Mouse (Mus musculus) lung, embryonic 16.5 days (tissue): ENCODE measurements around the gene Oxsr1. TPM values are rescaled to one million over a fixed set of nuclear protein-coding genes. Genes with fewer than 3 reads are reported as not detected.
"Not testable (repeated sequence)": the region's sequence is repeated elsewhere in the genome, so short reads cannot be mapped to it uniquely, and the experiment has no call there.

ENCODE experiments used
- ATAC-seq: fragments of 200-750 bp; cut with Nextera tagmentation; 2 replicates; pipeline ENCODE4 v1.8.0; 2017; ENCODE audit warnings: low read depth, mild to moderate bottlenecking, moderate library complexity
- H3K27ac ChIP-seq: fragments of 300-500 bp; sonication (generic); 2 replicates; pipeline ENCODE4 v1.5.1; 2014; ENCODE audit warnings: mild to moderate bottlenecking, control low read depth, low read length
- H3K27me3 ChIP-seq: fragments of 300-500 bp; sonication (generic); 2 replicates; pipeline ENCODE4 v1.6.1; 2014; ENCODE audit warnings: low read depth, low read length, mixed read lengths; ENCODE audit not compliant: control insufficient read depth, insufficient read depth
- H3K36me3 ChIP-seq: fragments of 300-500 bp; sonication (generic); 2 replicates; pipeline ENCODE4 v1.6.1; 2014; ENCODE audit warnings: low read length; ENCODE audit not compliant: control insufficient read depth, insufficient read depth
- H3K4me1 ChIP-seq: fragments of 300-500 bp; sonication (generic); replicated peaks from 2 replicates; pipeline ENCODE4 v1.6.1; 2014; ENCODE audit warnings: low read length, mixed read lengths; ENCODE audit not compliant: control insufficient read depth, insufficient read depth
- H3K4me2 ChIP-seq: fragments of 300-500 bp; sonication (generic); 2 replicates; pipeline ENCODE4 v1.6.1; 2014; ENCODE audit warnings: low read depth, low read length, control low read depth
- H3K4me3 ChIP-seq: fragments of 300-500 bp; sonication (generic); 2 replicates; pipeline ENCODE4 v1.5.1; 2014; ENCODE audit warnings: mild to moderate bottlenecking, low read length, control low read depth
- H3K9ac ChIP-seq: fragments of 300-500 bp; sonication (generic); 2 replicates; pipeline ENCODE4 v1.6.1; 2014; ENCODE audit warnings: low read length, control low read depth
- H3K9me3 ChIP-seq: fragments of 300-500 bp; sonication (generic); 2 replicates; pipeline ENCODE4 v1.6.1; 2016; ENCODE audit warnings: low read length; ENCODE audit not compliant: control insufficient read depth
- WGBS: fragments of 180-500 bp; shearing (Covaris S2); extraction: QIAGEN DNeasy Blood & Tissue Kit; methylation state at CpG from one replicate; pipeline ENCODE4 v1.1.7; 2014; 5-methylcytosine and 5-hydroxymethylcytosine counted together
- polyA plus RNA-seq: library from polyadenylated mRNA; unstranded; fragments of >200 nt; fragmentation: Nextera tagmentation; extraction: Ambion mirVana; gene quantifications from 2 replicates; pipeline ENCODE4 v1.2.1, GENCODE M21; 2015

Oxsr1 gene
- polyA plus RNA-seq, 1 experiment from 2014 or later, result 9.3 TPM

DNA sequence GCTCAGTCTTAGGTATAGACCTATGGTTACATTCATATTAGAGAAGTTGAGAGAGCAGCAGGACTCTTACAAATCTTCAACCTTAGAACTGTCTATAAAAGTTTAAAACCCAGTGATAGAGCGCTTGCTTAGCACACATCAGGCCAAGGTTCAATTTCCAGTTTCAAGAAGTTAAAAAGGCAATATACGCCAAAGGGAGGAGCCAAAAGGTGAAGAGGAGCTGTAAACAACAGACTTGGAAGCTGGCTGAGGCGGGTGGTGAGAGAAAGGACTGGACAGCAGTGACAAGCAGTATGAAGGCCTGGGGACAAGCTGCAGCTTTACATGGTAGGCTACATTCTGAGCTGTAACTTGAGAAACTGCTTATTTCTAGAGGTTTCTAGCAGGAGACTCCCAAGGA lies 23.7 kb downstream of the Oxsr1 start:
- Histone ChIP-seq H3K36me3 (peaks cover 6% of the 10 kb centered on the region), H3K27me3 (no peaks in the 10 kb centered on the region), H3K9ac (no peak overlapping the region), H3K4me2 (no peak overlapping the region), H3K9me3 (no peaks in the 10 kb centered on the region), H3K27ac (no peak overlapping the region), H3K4me3 (no peak overlapping the region), H3K4me1 (no peaks in the 10 kb centered on the region)
- ATAC-seq, result no peak
- WGBS, result 71% methylated on average over 3 of the region's 3 CpGs

GRCm38 (mm10) chr9:119297696-119298095 lies 24.5 kb downstream of the Oxsr1 start:
- H3K9ac ChIP-seq, result no peak overlapping the region
- WGBS, result 78% methylated on average over 6 of the region's 6 CpGs
- ATAC-seq, result no peak

GRCm38 (mm10) chr9:119290791-119291190 lies 31.4 kb downstream of the Oxsr1 start:
- H3K4me3 ChIP-seq, result no peak overlapping the region
- no peak for ATAC-seq
- 85% methylated on average over 3 of the region's 3 CpGs for whole genome bisulfite sequencing

More at GRCm38 (mm10) chr9:119297696-119298095, 24.5 kb downstream of the Oxsr1 start:
- H3K4me2 ChIP-seq, result no peak overlapping the region
- H3K4me3 ChIP-seq, result no peak overlapping the region
- no peaks in the 10 kb centered on the region for H3K9me3 ChIP-seq
- H3K27me3 ChIP-seq, result no peaks in the 10 kb centered on the region
- peaks cover 6% of the 10 kb centered on the region for H3K36me3 ChIP-seq
- H3K27ac ChIP-seq, result no peak overlapping the region
- no peaks in the 10 kb centered on the region for H3K4me1 ChIP-seq

DNA sequence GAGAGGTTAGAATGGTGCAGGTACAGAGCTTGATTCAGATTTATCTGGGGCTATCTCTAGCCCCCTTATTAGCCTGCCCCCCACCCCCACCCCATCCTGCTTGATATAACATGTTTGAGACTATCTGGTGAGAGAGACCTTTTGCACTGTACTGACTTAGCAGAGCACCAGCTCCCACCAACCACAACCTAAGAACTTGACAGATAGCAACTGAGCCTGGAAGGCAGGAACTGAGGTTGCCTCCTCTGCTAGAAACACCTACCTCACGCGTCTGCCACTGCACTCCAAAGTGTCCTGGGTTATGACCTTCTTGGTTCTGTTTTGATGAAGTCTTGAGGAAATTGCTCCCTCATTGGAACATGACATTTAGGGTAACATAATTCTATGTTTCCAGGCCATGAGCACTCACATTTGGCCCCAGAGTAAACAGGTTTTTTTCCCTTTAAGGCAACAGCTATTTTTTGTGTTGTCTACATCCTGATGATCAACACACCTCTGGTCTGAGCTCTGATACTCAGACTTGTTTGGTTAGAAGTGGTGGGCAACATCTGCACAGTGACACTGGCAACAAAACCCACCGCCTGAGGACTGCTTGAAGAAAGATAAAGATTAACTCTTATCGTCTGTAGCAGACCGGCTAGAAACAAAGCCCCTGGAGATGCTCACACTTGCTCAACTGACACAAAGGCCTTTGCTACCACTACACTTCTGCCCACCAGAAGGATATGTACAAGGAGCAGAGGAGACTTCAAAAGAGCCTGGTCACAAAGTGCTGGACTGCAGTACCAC lies 41.1 kb downstream of the Oxsr1 start:
- 75% methylated on average over 5 of the region's 5 CpGs for WGBS
- ATAC-seq, result no peak

More at GRCm38 (mm10) chr9:119290791-119291190, 31.4 kb downstream of the Oxsr1 start:
- H3K27me3 ChIP-seq, result no peaks in the 10 kb centered on the region
- H3K36me3 ChIP-seq, result no peaks in the 10 kb centered on the region; the same call in 1 of the 2 replicates
- H3K4me1 ChIP-seq, result no peaks in the 10 kb centered on the region
- H3K27ac ChIP-seq, result no peak overlapping the region
- H3K9ac ChIP-seq, result no peak overlapping the region
- no peaks in the 10 kb centered on the region for H3K9me3 ChIP-seq
- H3K4me2 ChIP-seq, result no peak overlapping the region

DNA sequence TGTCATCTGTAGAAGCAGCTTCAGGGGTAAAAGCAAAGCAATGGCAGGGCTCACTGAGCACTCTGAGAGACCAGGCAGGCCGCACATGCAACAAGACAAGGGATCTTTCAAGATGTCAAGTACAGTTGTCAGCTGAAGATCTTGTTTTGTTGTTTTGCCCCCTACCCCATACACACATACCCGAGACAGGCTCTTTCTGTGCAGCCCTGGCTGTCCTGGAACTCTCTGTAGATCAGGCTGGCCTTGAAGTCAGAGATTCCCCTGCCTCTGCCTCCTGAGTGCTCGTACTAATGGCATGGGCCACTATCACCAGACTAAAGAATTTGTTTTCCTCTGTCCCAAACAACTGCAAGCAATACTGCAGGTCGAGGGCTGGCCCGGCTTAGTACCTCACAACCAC lies 44.2 kb downstream of the Oxsr1 start:
- no peaks in the 10 kb centered on the region for H3K9me3 ChIP-seq
- ATAC-seq, result no peak
- H3K4me1 ChIP-seq, result no peaks in the 10 kb centered on the region

More for the DNA sequence above, 41.1 kb downstream of the Oxsr1 start:
- Histone ChIP-seq H3K4me2 (no peak overlapping the region), H3K4me1 (no peaks in the 10 kb centered on the region), H3K4me3 (no peak overlapping the region), H3K9ac (no peak overlapping the region), H3K36me3 (peaks cover 2% of the 10 kb centered on the region; the same call in 1 of the 2 replicates), H3K27me3 (no peaks in the 10 kb centered on the region), H3K9me3 (no peaks in the 10 kb centered on the region), H3K27ac (no peak overlapping the region)

DNA sequence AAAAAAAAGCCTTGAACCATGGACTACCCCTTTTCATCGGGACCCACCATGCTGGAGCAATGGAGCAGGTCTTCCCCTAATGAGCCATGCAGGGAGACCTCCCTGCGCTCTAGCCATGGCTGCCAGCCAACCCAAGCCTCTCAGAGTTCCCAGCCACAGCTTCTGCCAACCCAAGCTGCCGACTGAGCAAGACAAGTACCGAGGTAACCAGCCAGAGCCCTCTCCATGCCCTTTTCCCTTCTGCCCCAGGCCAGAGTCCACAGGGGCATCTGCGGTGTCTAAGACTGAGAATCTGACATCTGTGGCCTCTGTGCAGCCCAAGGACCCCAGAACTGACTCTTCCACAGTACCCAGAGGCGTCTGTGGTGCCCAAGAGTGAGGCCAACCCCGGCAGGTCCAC lies 45.9 kb downstream of the Oxsr1 start:
- Histone ChIP-seq H3K27me3 (no peaks in the 10 kb centered on the region), H3K27ac (no peak overlapping the region), H3K9ac (no peak overlapping the region), H3K4me3 (no peak overlapping the region), H3K4me1 (no peaks in the 10 kb centered on the region), H3K9me3 (no peaks in the 10 kb centered on the region), H3K36me3 (no peaks in the 10 kb centered on the region; the same call in 1 of the 2 replicates), H3K4me2 (no peak overlapping the region)
- WGBS, result 76% methylated on average over 7 of the region's 7 CpGs
- no peak for ATAC-seq

More for the DNA sequence above, 44.2 kb downstream of the Oxsr1 start:
- no peak overlapping the region for H3K4me3 ChIP-seq
- no peaks in the 10 kb centered on the region; the same call in 1 of the 2 replicates for H3K36me3 ChIP-seq
- no peak overlapping the region for H3K4me2 ChIP-seq
- no peak overlapping the region for H3K27ac ChIP-seq
- H3K9ac ChIP-seq, result no peak overlapping the region
- H3K27me3 ChIP-seq, result no peaks in the 10 kb centered on the region
- WGBS, result 92% methylated on average over 5 of the region's 5 CpGs

DNA sequence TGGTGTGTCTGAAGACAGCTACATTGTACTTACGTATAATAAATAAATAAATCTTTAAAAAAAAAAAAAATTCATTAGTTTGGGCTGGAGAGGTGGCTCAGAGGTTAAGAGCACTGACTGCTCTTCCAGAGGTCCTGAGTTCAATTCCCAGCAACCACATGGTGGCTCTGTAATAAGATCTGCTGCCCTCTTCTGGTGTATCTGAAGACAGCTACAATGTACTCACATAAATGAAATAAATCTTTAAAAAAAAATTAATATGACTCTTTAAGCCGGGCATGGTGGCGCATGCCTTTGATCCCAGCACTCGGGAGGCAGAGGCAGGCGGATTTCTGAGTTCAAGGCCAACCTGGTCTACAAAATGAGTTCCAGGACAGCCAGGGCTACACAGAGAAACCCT lies 47.4 kb downstream of the Oxsr1 start:
- H3K4me1 ChIP-seq, H3K27me3 ChIP-seq, H3K27ac ChIP-seq, H3K4me2 ChIP-seq, H3K9me3 ChIP-seq, H3K36me3 ChIP-seq, H3K9ac ChIP-seq, H3K4me3 ChIP-seq, ATAC-seq: not testable (repeated sequence)
- 86% methylated on average over 5 of the region's 5 CpGs for WGBS

DNA sequence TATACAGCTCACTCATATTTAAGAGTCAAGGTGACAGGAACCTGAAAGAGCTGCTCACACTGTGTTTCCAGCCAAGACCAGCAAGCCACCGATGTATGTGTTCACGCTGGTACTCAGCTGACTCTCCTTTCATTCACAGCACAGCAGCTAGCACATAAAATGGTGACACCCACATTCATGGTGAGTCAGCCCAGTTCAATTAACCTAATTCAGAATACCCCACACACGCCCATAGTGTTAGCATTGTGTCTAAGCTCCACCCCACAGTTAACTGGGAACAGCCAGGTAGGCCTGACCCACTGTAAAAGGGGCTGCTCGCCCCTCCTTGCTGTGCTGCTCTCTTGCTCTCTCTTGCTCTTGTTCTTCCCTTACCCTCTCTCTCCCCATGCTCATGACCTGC lies 50.7 kb downstream of the Oxsr1 start:
- no peaks in the 10 kb centered on the region for H3K27me3 ChIP-seq
- H3K36me3 ChIP-seq, result peaks cover 1% of the 10 kb centered on the region
- no peaks in the 10 kb centered on the region for H3K4me1 ChIP-seq
- H3K27ac ChIP-seq, result no peak overlapping the region
- H3K9ac ChIP-seq, result no peak overlapping the region
- 85% methylated on average over 4 of the region's 4 CpGs for WGBS
- no peak overlapping the region for H3K4me2 ChIP-seq
- no peak overlapping the region for H3K4me3 ChIP-seq
- ATAC-seq, result no peak
- H3K9me3 ChIP-seq, result no peaks in the 10 kb centered on the region

DNA sequence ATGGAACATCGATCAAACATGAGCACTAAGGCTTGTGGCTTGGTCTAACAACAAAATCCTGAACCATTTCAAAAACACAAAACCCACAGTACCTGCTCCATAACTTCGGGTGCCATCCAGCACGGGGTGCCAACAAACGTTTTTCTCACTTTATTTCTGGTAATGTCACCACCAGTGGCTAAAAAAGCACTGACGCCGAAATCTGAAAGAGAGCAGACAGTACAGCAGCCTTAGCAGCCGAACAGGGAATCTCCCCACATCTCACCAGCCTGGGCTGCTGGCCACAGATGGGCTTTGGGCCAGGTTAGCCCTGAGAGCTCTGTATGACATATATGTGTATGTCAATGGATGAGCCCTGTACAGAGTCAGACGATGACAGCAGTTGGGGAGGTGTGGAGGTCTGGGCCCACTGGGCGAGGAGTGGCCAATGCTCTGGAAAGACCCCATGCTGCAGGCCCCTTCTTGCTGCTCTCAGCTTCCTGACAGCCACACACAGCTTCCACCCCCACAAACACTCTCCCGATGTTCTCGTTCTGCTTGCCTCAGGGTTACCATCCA lies 53.6 kb downstream of the Oxsr1 start:
- 94% methylated on average over 11 of the region's 11 CpGs for WGBS
- H3K36me3 ChIP-seq, result peaks cover 5% of the 10 kb centered on the region
- ATAC-seq, result no peak

More for the DNA sequence above, 53.6 kb downstream of the Oxsr1 start:
- no peak overlapping the region for H3K27ac ChIP-seq
- no peak overlapping the region for H3K4me3 ChIP-seq
- H3K4me1 ChIP-seq, result no peaks in the 10 kb centered on the region
- H3K27me3 ChIP-seq, result no peaks in the 10 kb centered on the region
- no peaks in the 10 kb centered on the region for H3K9me3 ChIP-seq
- no peak overlapping the region for H3K4me2 ChIP-seq
- no peak overlapping the region for H3K9ac ChIP-seq
